Mouse (Mus musculus): ENCODE measurements at regions not wholly inside any gene's neighbourhood (a gene's known extent, or its start where the extent isn't known, plus 50 kb on each side); places are given as distances from the start of the nearest gene placed in this dataset.

- no peak for DNase-seq (ENCODE audit: low spot score in 2 of 2)
Measured at GRCm38 (mm10) chr4:135034406-135034805, 86.0 kb upstream of the Runx3 start.

GRCm38 (mm10) chr4:135036764-135037163 lies 83.7 kb upstream of the Runx3 start:
- DNase-seq (ENCODE audit: low spot score in 2 of 2): no peak

GRCm38 (mm10) chr4:135039234-135039633 lies 81.2 kb upstream of the Runx3 start:
- DNase-seq (ENCODE audit: low spot score in 2 of 2): no peak

GRCm38 (mm10) chr4:135041921-135042320 lies 78.5 kb upstream of the Runx3 start:
- DNase-seq (ENCODE audit: low spot score in 2 of 2): no peak

- DNase-seq (ENCODE audit: low spot score in 2 of 2): no peak
Measured at GRCm38 (mm10) chr4:135042501-135042900, 78.0 kb upstream of the Runx3 start.

GRCm38 (mm10) chr4:135045054-135045453 lies 75.4 kb upstream of the Runx3 start:
- DNase-seq (ENCODE audit: low spot score in 2 of 2): no peak

GRCm38 (mm10) chr4:135046619-135047018 lies 73.8 kb upstream of the Runx3 start:
- no peak for DNase-seq (ENCODE audit: low spot score in 2 of 2)

- DNase-seq (ENCODE audit: low spot score in 2 of 2): no peak
Measured at GRCm38 (mm10) chr4:135047251-135047650, 73.2 kb upstream of the Runx3 start.

GRCm38 (mm10) chr4:135047771-135048170 lies 72.7 kb upstream of the Runx3 start:
- DNase-seq (ENCODE audit: low spot score in 2 of 2): no peak

GRCm38 (mm10) chr4:135049924-135050323 lies 70.5 kb upstream of the Runx3 start:
- DNase-seq (ENCODE audit: low spot score in 2 of 2): no peak

- DNase-seq (ENCODE audit: low spot score in 2 of 2): no peak
Measured at GRCm38 (mm10) chr4:135051466-135051865, 69.0 kb upstream of the Runx3 start.

- DNase-seq (ENCODE audit: low spot score in 2 of 2): no peak
Measured at GRCm38 (mm10) chr4:135053585-135053984, 66.9 kb upstream of the Runx3 start.

- no peak for DNase-seq (ENCODE audit: low spot score in 2 of 2)
Measured at GRCm38 (mm10) chr4:135054353-135054752, 66.1 kb upstream of the Runx3 start.

GRCm38 (mm10) chr4:135056371-135056770 lies 64.1 kb upstream of the Runx3 start:
- DNase-seq (ENCODE audit: low spot score in 2 of 2): no peak

GRCm38 (mm10) chr4:135057286-135057685 lies 63.2 kb upstream of the Runx3 start:
- DNase-seq (ENCODE audit: low spot score in 2 of 2): no peak

- no peak for DNase-seq (ENCODE audit: low spot score in 2 of 2)
Measured at GRCm38 (mm10) chr4:135058895-135059294, 61.6 kb upstream of the Runx3 start.

GRCm38 (mm10) chr4:135061030-135061743 lies 59.3 kb upstream of the Runx3 start:
- no peak for DNase-seq (ENCODE audit: low spot score in 2 of 2)

- DNase-seq (ENCODE audit: low spot score in 2 of 2): peak; percentile 23 to 49
Measured at GRCm38 (mm10) chr4:135066766-135067479, 53.5 kb upstream of the Runx3 start.

- DNase-seq (ENCODE audit: low spot score in 2 of 2): no peak
Measured at GRCm38 (mm10) chr4:135067805-135068204, 52.6 kb upstream of the Runx3 start.

- no peak for DNase-seq (ENCODE audit: low spot score in 2 of 2)
Measured at GRCm38 (mm10) chr4:135069818-135070217, 50.6 kb upstream of the Runx3 start.

Data from right cerebral cortex, postnatal 36 days (tissue).